In the genomic region with DNA sequence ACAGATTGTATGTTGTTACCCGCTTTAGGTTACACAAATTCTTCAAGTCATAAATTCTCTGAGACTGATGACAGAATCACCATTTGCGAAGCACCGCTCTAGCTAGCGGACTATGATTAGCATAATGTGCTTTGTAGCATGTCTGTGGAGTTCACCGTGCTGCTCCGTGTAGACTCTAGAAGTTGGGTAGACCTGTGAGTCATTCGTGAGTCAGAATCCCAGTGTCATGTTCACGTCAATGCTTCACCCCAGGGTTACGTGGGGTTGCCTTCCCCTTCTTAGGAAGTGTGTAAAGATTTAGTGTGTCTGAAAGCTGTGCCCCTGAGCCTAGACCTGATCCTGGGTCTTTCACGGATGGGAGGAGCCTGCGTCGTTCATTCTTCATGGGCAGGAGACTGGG, we compare ENCODE assay signal across 21 mouse cellular contexts. TPM values are rescaled to one million over a fixed set of nuclear protein-coding genes. Genes with fewer than 3 reads are reported as not detected.
DNase-seq lines count a peak whose midpoint lies in the region; ATAC-seq lines count a peak whose summit lies in the region.
"Had no signal": no experiment of that assay in that cellular context is flagged by ENCODE, and none has a peak within 500 bp of the region (broad histone marks: within the 10 kb centered on the region; RNA-seq: fewer than 3 reads in every experiment).

No protein-coding gene starts in this region.

- no peak overlapping the region for H3K4me2 ChIP-seq in forebrain, embryonic 16.5 days (ENCODE audit: low read length)
- H3K4me2 ChIP-seq: midbrain, embryonic 12.5 days; neural tube, embryonic 13.5 days had no signal

- no peaks in the 10 kb centered on the region for H3K4me1 ChIP-seq in forebrain, embryonic 16.5 days (replicated peaks; ENCODE audit: control insufficient read depth, insufficient read depth, low read length)
- H3K4me1 ChIP-seq: midbrain, embryonic 12.5 days; neural tube, embryonic 13.5 days had no signal

- DNase-seq in adrenal gland, adult (ENCODE audit: inconsistent age in 2 of 2, low spot score in 1 of 2), result peak; percentile 80 to 92
- DNase-seq in adrenal gland, adult 18-20 months (ENCODE audit: low spot score in 2 of 2), result no peak
- DNase-seq in NIH3T3 (ENCODE audit: low read depth), result peak; percentile 51
- DNase-seq in c-Kit-positive CD71-negative TER-119-negative erythroid progenitor cells, embryonic 14.5 days (ENCODE audit: low read depth), result peak; percentile 55
- no peak for DNase-seq in thymus, postnatal 25 days
- no peak for DNase-seq in kidney, adult 11 months
- DNase-seq: cerebellum, adult 11 months; heart, postnatal 14 days; layer of hippocampus, adult 9-11 months; retina, postnatal 1 day had no signal

- no peak overlapping the region for H3K9ac ChIP-seq in forebrain, embryonic 16.5 days (replicated peaks; ENCODE audit: low read depth, low read length)
- H3K9ac ChIP-seq: midbrain, embryonic 12.5 days; neural tube, embryonic 13.5 days had no signal

- H3K36me3 ChIP-seq in forebrain, embryonic 16.5 days (ENCODE audit: control insufficient read depth, insufficient read depth), result peaks cover 2% of the 10 kb centered on the region; the same call in 1 of the 2 replicates

- WGBS in forebrain, embryonic 16.5 days, result 90% methylated on average over 12 of the region's 12 CpGs

- no peak overlapping the region for H3K27ac ChIP-seq in forebrain, embryonic 16.5 days (ENCODE audit: low read length)
- H3K27ac ChIP-seq: kidney, postnatal 0 days; midbrain, embryonic 12.5 days; neural tube, embryonic 13.5 days had no signal

- no peaks in the 10 kb centered on the region for H3K9me3 ChIP-seq in forebrain, embryonic 16.5 days (ENCODE audit: control insufficient read depth, low read length)
- H3K9me3 ChIP-seq: midbrain, embryonic 12.5 days; neural tube, embryonic 13.5 days had no signal

- ATAC-seq in megakaryocyte, adult 5-6 weeks (ENCODE audit: poor library complexity, severe bottlenecking), result peak; percentile 89
- no peak for ATAC-seq in forebrain, embryonic 16.5 days

- no peak overlapping the region for H3K4me3 ChIP-seq in forebrain, embryonic 16.5 days (replicated peaks; ENCODE audit: low read length)
- H3K4me3 ChIP-seq: midbrain, embryonic 12.5 days; neural tube, embryonic 13.5 days had no signal

- H3K27me3 ChIP-seq in forebrain, embryonic 16.5 days (replicated peaks; ENCODE audit: control insufficient read depth, insufficient read depth, low read length), result no peaks in the 10 kb centered on the region
- H3K27me3 ChIP-seq: midbrain, embryonic 12.5 days; neural tube, embryonic 13.5 days had no signal

RNA-seq across cellular contexts. Expression of a gene that starts 6.5 kb away (rescaled TPM):
- not detected for total RNA-seq in adrenal gland, adult 18-20 months (2021)
- 0.29 TPM in 1 of 2 replicates, not detected in the other for total RNA-seq in megakaryocyte, adult 5-6 weeks (2015)
- total RNA-seq in megakaryocyte, adult 5-6 weeks (2017), result not detected in 2 replicates
- not detected in 2 replicates for polyA plus RNA-seq in forebrain, embryonic 16.5 days (2015; fragmentation: Nextera tagmentation; extraction: Ambion mirVana)
- total RNA-seq: heart, postnatal 14 days; left cerebral cortex, postnatal 36 days had no signal
- polyA plus RNA-seq: cortical plate, adult 2 months; frontal cortex, adult 2 months; gonadal fat pad, adult 2 months; kidney, postnatal 0 days; lung, embryonic 16.5 days; midbrain, embryonic 12.5 days; neural tube, embryonic 13.5 days; thymus, postnatal 0 days had no signal

RNA-seq across cellular contexts. Expression of a gene that starts 7.9 kb away (rescaled TPM):
- total RNA-seq in adrenal gland, adult 18-20 months (2021), result 100 to 1,000 TPM; 176 to 268 TPM
- 66.6 and 68.3 TPM in 2 replicates for total RNA-seq in megakaryocyte, adult 5-6 weeks (2015)
- total RNA-seq in megakaryocyte, adult 5-6 weeks (2017), result 63.3 and 64.6 TPM in 2 replicates
- 8.9 and 10.7 TPM in 2 replicates for polyA plus RNA-seq in forebrain, embryonic 16.5 days (2015; fragmentation: Nextera tagmentation; extraction: Ambion mirVana)

RNA-seq across cellular contexts. Expression of a gene that starts 25.4 kb away (rescaled TPM):
- total RNA-seq in adrenal gland, adult 18-20 months (2021), result 100 to 1,000 TPM in 1 of 2 experiments, 10 to 100 TPM in 1; 99.5 to 102 TPM
- 287 and 289 TPM in 2 replicates for total RNA-seq in megakaryocyte, adult 5-6 weeks (2015)
- 257 and 285 TPM in 2 replicates for total RNA-seq in megakaryocyte, adult 5-6 weeks (2017)
- polyA plus RNA-seq in forebrain, embryonic 16.5 days (2015; fragmentation: Nextera tagmentation; extraction: Ambion mirVana), result 44.2 and 50.3 TPM in 2 replicates

Comparison
In these comparisons a context has a peak if more than half of its experiments do, and no peak if none do; other contexts are left out.
1. DNase-seq: peak in adrenal gland, adult (2 of 2), NIH3T3 (single experiment) and c-Kit-positive CD71-negative TER-119-negative erythroid progenitor cells, embryonic 14.5 days (single experiment); none in adrenal gland, adult 18-20 months (0 of 2), thymus, postnatal 25 days (single experiment) and kidney, adult 11 months (single experiment).